Mouse (Mus musculus) myocyte (in vitro differentiated cells): Measurements from ENCODE around the gene Kif19a.

Experiments used
- E2F4 ChIP-seq: IDR thresholded peaks from one replicate; pipeline ENCODE4 v1.6.1; 2011; ENCODE audit warnings: mild to moderate bottlenecking, control low read depth, moderate library complexity; ENCODE audit not compliant: insufficient read depth
- MAX ChIP-seq: IDR thresholded peaks from one replicate; pipeline ENCODE4 v1.6.1; 2011; ENCODE audit warnings: low read depth, mild to moderate bottlenecking, control low read depth
- MYOG ChIP-seq, 3 experiments: IDR thresholded peaks; one replicate each; pipeline ENCODE4 v1.6.1; 2011; ENCODE audit warnings: control low read depth in 2 of 3, low read depth in 2 of 3, mild to moderate bottlenecking in 2 of 3; ENCODE audit not compliant: insufficient read length in 2 of 3, control insufficient read depth in 1 of 3, insufficient read depth in 1 of 3
- POLR2A ChIP-seq: IDR thresholded peaks from one replicate; pipeline ENCODE4 v1.6.1; 2011; ENCODE audit warnings: low read depth, mild to moderate bottlenecking, control low read depth, moderate library complexity; ENCODE audit not compliant: insufficient read length
- TCF12 ChIP-seq: IDR thresholded peaks from one replicate; pipeline ENCODE4 v1.6.1; 2011; ENCODE audit warnings: mild to moderate bottlenecking, control low read depth; ENCODE audit not compliant: poor library complexity, insufficient read depth, severe bottlenecking
- TCF3 ChIP-seq: IDR thresholded peaks from one replicate; pipeline ENCODE4 v1.6.1; 2011; ENCODE audit warnings: low read depth, control low read depth; ENCODE audit not compliant: insufficient read length

- TF ChIP-seq POLR2A: no peak
- no peak for TF ChIP-seq MAX
- TF ChIP-seq E2F4: no peak
- no peak for TF ChIP-seq TCF3
- no peak for TF ChIP-seq TCF12
- TF ChIP-seq MYOG (IDR thresholded peaks at IDR 0.05; ENCODE audit: control insufficient read depth in 1 of 3, insufficient read depth in 1 of 3, insufficient read length in 2 of 3, low read depth in 2 of 3): peak; percentile 71 to 95 (median 85)
Observed at GRCm38 (mm10) chr11:114812731-114813240, 47.6 kb downstream of the Kif19a start.
